Mouse (Mus musculus): ENCODE measurements around the gene Gabrr1.

The Gabrr1 gene

DNA sequence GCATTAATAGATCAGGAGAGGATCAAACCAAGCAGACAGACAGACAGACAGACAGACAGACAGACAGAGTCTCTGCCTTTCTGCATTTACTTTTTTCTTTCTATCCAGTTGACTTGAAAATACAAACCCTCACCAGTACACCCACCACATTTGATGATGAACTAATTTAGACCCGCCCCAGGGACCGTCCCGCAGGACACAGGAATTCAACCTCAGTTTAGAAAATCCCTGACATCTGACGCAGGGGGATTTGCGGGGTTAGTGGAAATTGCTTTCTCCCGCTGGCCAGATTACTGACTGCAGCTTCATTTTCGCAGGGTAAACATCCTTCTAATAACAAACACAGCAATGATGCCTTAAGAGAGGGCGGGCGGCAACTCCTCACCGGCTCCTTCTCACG, at the start of gene Gabrr1:
Gene Gabrr1, plus strand, starts transcription at position 301 of the 400 bp plus-strand sequence.
- in situ Hi-C loops (cut with MboI, MseI): loop anchor here in 1 of 2 experiments (5.0 kb wide), 1 partner anchor 165 kb away; no protein-coding TSS in a partner anchor

DNA sequence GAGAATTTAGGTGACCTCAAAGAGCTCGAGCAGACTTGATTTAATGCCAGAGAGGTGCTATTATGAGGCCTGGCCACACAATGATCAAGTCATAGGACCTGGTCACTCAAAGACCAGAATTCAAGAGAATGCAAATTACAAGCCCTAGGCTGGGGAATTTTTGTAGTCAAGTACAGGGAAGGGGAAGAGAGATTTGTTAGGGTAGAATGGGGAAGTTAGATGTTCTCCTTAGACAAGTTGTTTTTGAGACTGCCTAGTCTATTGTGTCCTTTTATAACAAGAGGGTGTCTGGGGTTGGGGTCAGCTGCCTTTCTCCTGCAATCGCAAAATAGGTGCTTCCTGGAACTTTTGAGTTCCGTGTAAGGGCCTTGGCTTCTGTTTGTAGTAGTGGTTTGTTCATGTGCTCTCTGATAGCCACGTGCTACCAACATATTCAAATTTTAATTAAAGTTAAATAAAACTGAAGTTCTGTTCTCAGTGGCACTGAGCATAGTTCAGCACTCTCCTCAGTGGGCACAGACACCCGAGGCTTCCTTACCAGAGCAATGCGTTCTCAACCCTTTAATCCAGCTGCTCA, 33.1 kb upstream of the Gabrr1 start:
- in situ Hi-C loops (cut with MboI, MseI): no loop called here

DNA sequence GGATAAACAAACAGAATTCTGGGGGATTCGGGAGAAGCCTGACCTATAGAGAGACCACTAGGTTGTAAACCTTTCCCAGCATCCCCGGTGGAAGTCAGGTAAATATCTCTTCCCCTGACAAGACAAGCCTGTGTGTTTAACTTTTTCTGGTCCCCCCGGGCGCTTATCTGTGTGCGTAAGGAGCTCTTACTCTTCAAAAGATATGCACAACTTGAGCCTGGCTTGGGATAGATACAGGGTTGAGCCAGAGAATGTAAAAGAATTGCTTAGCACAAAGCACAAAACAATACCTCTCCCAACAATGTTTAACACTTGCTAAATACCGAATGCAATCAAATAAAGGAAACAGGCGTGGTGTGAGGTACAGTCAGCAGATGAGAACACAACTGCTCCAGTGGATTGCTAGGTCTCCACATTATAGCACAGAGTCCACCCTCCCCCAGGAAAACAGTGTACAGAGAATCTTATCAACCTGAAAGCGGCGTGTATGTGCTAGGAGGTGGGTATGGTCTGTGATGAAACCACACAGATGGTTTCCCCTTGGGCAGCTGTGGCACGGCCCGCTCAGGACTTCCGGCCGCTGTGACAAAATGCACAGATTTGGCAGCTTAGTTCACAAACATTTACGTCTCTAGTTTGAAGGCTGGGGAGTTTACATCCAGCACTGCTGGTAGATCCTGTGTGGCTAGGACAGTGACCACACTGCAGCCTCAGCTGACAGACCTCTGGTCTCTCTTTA, 22.4 kb upstream of the Gabrr1 start:
- in situ Hi-C loops (cut with MboI, MseI): loop anchor here in 1 of 2 experiments (5.0 to 10.0 kb wide), 2 partner anchors 68 to 335 kb away; no protein-coding TSS in a partner anchor

DNA sequence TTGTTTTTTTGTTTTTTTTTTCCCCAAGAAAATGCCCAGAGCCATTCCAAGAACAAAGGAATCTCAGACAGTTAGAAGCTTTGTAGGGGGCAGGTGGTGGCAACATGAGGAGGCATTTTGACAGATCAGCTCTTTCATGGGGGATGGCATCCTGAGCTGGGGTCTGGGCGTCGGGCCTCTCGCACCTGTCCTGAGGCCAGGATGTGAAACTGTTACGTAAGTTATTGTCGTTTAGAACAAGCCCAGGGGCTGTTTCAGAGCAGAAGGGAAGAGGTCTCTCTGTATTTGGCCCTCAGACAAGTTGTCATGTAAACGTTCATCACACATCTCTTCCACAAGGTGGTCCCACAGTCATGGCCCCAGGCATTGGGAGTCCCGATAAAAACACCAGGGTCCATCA, 21.5 kb upstream of the Gabrr1 start:
- in situ Hi-C loops (cut with MboI, MseI): loop anchor here in 1 of 2 experiments (5.0 to 10.0 kb wide), 2 partner anchors 69 to 336 kb away; no protein-coding TSS in a partner anchor

GRCm38 (mm10) chr4:33111358-33111757, 21.0 kb upstream of the Gabrr1 start:
- in situ Hi-C loops (cut with MboI, MseI): loop anchor here in 1 of 2 experiments (5.0 to 10.0 kb wide), 2 partner anchors 69 to 337 kb away; no protein-coding TSS in a partner anchor

DNA sequence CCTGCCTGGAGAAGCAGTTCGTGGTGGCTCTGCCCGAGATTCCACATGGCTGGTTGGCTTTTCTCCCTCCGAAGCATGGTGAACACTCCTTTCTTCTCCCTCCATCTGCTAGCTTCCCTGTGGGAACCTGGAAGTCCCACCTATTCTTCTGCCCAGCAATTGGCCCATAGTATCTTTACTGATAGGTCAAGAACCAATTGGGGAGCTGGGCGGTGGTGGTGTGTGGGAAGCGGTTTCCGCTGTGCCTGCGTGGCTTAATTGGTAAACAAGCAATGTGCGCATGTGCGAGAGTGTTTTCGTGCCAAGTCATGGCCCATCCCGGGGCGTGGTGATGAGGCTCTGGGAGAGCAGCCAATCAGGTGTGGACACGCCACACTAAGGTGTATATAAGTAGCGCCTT, 19.5 kb upstream of the Gabrr1 start:
- in situ Hi-C loops (cut with MboI, MseI): loop anchor here in 1 of 2 experiments (5.0 to 10.0 kb wide), 2 partner anchors 71 to 338 kb away; no protein-coding TSS in a partner anchor

- in situ Hi-C loops (cut with MboI, MseI): loop anchor here in 1 of 2 experiments (10.0 kb wide), 1 partner anchor 344 kb away; no protein-coding TSS in a partner anchor
Observed at GRCm38 (mm10) chr4:33119118-33119517, 13.2 kb upstream of the Gabrr1 start.

- in situ Hi-C loops (cut with MboI, MseI): no loop called here
Observed at GRCm38 (mm10) chr4:33124493-33124892, 7.8 kb upstream of the Gabrr1 start.

DNA sequence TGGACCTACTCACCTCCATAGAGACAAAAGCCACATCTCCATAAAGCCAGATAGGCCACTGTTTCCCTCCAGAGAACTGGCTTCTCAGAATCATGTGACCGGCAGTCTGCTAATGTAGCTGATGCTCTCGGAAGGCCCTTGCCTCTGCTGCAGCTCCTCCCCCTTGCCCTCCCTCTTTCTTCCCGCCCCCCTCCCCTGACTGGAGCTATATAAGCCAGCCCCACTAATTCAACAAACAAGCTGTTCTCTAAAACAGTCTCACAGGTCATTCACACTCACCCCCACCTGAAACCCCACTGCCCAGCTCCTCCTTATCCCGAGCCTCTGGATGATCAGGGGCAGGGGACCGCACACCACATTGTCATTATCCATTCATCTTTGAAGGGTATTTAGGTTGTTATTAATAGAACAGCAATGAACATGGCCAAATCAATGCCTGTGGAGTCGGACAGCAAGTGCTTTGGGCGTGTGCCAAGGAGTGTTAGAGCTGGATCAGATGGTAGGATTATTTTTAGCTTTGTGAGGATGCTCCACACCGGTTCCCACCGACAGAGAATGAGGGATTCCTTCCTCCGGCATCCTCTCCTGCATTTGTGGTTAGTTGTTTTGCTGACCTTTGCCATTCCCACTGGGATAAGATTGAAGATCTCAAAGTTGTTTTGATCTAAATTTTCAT, 6.8 kb upstream of the Gabrr1 start:
- in situ Hi-C loops (cut with MboI, MseI): no loop called here

DNA sequence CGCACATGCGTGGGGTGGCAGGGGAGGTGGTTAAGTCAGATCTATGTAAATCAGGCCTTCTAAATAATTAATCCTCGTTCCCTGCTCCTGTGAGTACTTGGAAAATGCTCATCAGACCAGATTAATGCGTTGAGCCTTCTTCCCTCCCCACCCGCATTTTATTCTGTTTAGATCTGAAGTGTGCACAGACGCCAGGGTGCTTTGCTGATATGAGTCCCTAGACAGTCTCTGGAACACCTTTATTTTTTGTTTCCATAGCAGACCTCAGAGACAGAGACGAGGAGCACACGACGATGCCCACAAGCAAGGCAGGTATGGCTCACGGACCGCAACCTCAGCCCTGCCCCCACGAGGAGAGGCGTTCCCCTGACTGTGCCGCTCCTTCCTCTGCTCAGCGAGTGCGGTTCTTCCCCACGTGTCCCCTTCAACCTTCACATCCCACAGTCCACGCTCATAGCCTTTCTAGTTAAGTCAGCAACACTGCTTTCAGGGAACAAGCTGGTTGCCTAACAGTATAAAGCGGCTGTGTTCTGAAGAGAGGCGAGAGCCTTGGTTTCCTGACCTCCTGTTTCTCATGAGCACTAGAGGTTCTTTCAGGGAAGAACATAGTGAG, 14.5 kb downstream of the Gabrr1 start:
- in situ Hi-C loops (cut with MboI, MseI): loop anchor here in 1 of 2 experiments (5.0 kb wide), 1 partner anchor 146 kb away; the partner anchor contains the start of gene Pnrc1

DNA sequence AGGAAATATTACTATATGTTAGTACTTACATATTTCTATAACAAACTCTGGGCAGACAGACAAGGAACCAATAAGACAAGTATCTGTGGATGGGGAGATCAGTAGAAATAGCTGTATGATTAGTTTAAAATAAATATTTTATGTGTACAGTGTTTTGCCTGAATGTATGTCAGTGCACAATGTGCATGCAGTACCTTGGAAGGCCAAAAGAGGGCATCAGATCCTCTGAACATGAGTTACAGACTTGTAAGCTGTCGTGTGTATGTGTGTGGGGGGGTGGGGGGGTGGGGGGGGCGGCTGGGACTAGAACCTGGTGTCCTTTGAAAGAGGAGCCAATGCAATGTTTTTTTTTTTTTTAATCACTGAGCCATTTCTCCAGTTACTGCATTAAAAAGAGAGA, 15.5 kb downstream of the Gabrr1 start:
- in situ Hi-C loops (cut with MboI, MseI): loop anchor here in 1 of 2 experiments (5.0 kb wide), 1 partner anchor 144 kb away; the partner anchor contains the start of gene Pnrc1

- in situ Hi-C loops (cut with MboI, MseI): loop anchor here in 1 of 2 experiments (5.0 kb wide), 1 partner anchor 143 kb away; the partner anchor contains the start of gene Pnrc1
Observed at GRCm38 (mm10) chr4:33149150-33149549, 16.8 kb downstream of the Gabrr1 start.

DNA sequence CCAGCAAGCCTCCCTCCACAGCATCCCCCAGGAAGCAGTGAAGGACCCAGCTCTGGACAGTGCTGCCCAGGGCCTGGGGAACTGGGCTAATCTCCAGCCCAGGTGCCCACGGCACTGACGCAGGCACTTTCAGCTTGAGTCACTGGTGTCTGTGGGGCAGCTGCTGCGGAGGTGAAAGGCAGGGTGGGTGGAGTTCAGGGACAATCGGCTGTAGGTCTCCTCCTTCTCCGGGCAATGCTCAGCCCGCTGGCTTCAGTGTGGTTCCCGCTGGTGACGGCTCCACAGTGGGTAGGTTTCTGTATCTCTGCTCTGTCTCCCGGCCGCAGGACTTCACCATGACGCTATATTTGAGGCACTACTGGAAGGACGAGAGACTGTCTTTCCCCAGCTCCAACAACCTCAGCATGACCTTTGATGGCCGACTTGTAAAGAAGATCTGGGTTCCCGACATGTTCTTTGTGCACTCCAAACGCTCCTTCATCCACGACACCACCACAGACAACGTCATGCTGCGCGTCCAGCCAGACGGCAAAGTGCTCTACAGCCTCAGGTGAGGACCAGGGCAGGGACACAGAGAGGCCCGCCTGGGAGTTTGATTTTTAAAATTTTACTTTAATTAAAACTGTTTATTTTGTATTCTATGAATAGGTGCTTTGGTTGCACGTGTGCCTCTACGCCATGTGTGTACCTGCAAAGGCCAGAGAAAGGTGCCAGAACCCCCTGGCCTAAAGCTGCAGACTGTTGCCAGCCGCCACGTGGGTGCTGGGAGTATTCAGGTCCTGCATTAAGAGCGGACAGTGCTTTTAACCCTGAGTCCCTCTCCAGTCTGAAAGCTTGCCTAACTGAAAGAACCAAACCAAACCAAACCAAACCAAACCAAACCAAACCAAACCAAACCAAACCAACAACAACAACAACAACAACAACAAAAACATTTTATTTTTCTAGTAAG, 20.0 kb downstream of the Gabrr1 start:
- in situ Hi-C loops (cut with MboI, MseI): no loop called here

GRCm38 (mm10) chr4:33183477-33183876, 51.2 kb downstream of the Gabrr1 start:
- in situ Hi-C loops (cut with MboI, MseI): no loop called here

- in situ Hi-C loops (cut with MboI, MseI): no loop called here
Observed at GRCm38 (mm10) chr4:33188164-33188563, 55.8 kb downstream of the Gabrr1 start.

GRCm38 (mm10) chr4:33188781-33189734, 56.7 kb downstream of the Gabrr1 start:
- in situ Hi-C loops (cut with MboI, MseI): no loop called here

GRCm38 (mm10) chr4:33189735-33190036, 57.4 kb downstream of the Gabrr1 start, which contains the start of gene Pm20d2:
Gene Pm20d2, minus strand, starts transcription at chr4:33189737.
- in situ Hi-C loops (cut with MboI, MseI): no loop called here

DNA sequence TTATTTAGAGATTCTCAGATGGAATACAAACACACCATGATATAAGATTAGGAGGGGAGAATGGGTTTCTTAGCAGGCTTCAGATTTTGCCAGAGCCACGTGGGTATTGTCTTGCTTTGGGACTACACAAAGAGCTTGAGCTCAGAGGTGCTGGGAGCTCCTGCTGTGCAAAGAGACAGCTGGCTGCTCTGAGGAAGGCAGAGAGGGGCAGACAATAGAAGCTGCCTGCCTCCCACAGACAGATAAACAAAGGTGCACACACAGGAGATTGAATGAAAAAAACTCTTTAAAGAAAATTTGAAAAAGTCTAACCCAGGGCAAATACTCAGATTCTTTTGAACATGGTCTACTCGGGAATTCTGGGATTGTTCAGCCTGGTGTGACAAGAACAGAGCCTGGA, 65.8 kb downstream of the Gabrr1 start:
- in situ Hi-C loops (cut with MboI, MseI): no loop called here

- in situ Hi-C loops (cut with MboI, MseI): loop anchor here (5.0 kb wide), 2 partner anchors 47 to 93 kb away; no protein-coding TSS in a partner anchor
Observed at GRCm38 (mm10) chr4:33204682-33205081, 72.4 kb downstream of the Gabrr1 start.
